Mouse (Mus musculus) ES-E14 (cell line): ENCODE measurements around the gene Chac1. TPM values are rescaled to one million over a fixed set of nuclear protein-coding genes. Genes with fewer than 3 reads are reported as not detected.

Experiments
- DNase-seq: peaks from one replicate; pipeline ENCODE4 v3.0.0-alpha.2; 2013; ENCODE audit warnings: low read depth, low spot score
- H3K27ac ChIP-seq: 2 replicates; pipeline ENCODE4 v1.5.1; 2012; ENCODE audit warnings: low read depth, mild to moderate bottlenecking, low read length, moderate library complexity, mixed read lengths; ENCODE audit not compliant: poor library complexity, insufficient read depth, severe bottlenecking
- H3K36me3 ChIP-seq: 2 replicates; pipeline ENCODE4 v1.6.1; 2012; ENCODE audit warnings: mild to moderate bottlenecking, low read length, moderate library complexity, mixed read lengths; ENCODE audit not compliant: control insufficient read depth, poor library complexity, insufficient read depth, severe bottlenecking
- H3K4me1 ChIP-seq, 2 experiments: fragments of 150-350 bp in 1 of 2; sonication (generic) in 1 of 2; 2 replicates each; pipeline ENCODE4 v1.6.1; 2012; ENCODE audit warnings: low read length in 2 of 2, mild to moderate bottlenecking in 1 of 2, mixed read lengths in 1 of 2; ENCODE audit not compliant: control insufficient read depth in 2 of 2, insufficient read depth in 2 of 2, poor library complexity in 1 of 2
- H3K4me3 ChIP-seq, 2 experiments: fragments of 150-350 bp in 1 of 2; sonication (generic) in 1 of 2; 2 replicates each; pipeline ENCODE4 v1.5.1; 2012; ENCODE audit warnings: low read length in 2 of 2, low read depth in 1 of 2, mild to moderate bottlenecking in 1 of 2, mixed read lengths in 1 of 2; ENCODE audit not compliant: insufficient read depth in 1 of 2, poor library complexity in 1 of 2, severe bottlenecking in 1 of 2
- H3K9ac ChIP-seq: 2 replicates; pipeline ENCODE4 v1.6.1; 2012; ENCODE audit warnings: low read depth, mild to moderate bottlenecking, low read length, mixed read lengths; ENCODE audit not compliant: poor library complexity, insufficient read depth, severe bottlenecking
- H3K9me3 ChIP-seq: fragments of 150-350 bp; sonication (generic); 2 replicates; pipeline ENCODE4 v1.6.1; 2012; ENCODE audit warnings: low read depth, mild to moderate bottlenecking, low read length; ENCODE audit not compliant: control insufficient read depth, insufficient read depth
- CHD2 ChIP-seq: IDR thresholded peaks from 2 replicates; pipeline ENCODE4 v1.6.1; 2014; ENCODE audit warnings: mild to moderate bottlenecking, low read depth, low read length, inconsistent platforms
- HCFC1 ChIP-seq: IDR thresholded peaks from 2 replicates; pipeline ENCODE4 v1.6.1; 2012; ENCODE audit warnings: low read length, inconsistent platforms, borderline replicate concordance; ENCODE audit not compliant: insufficient read depth
- MAFK ChIP-seq: IDR thresholded peaks from 2 replicates; pipeline ENCODE4 v1.6.1; 2014; ENCODE audit warnings: mild to moderate bottlenecking, low read depth, low read length, inconsistent platforms; ENCODE audit not compliant: insufficient read depth
- ZC3H11A ChIP-seq: IDR thresholded peaks from 2 replicates; pipeline ENCODE4 v1.6.1; 2012; ENCODE audit warnings: low read depth, mild to moderate bottlenecking, inconsistent platforms, low read length, borderline replicate concordance
- ZNF384 ChIP-seq: IDR thresholded peaks from 2 replicates; pipeline ENCODE4 v1.6.1; 2012; ENCODE audit warnings: low read depth, low read length, inconsistent platforms
- in situ Hi-C, 2 experiments: fragments of 600-800 bp; cut with MboI; formaldehyde crosslinking; loops; one replicate each; pipeline ENCODE4 v1.15.1; 2025; ENCODE audit warnings: low sequenced_read_pairs in 2 of 2, inconsistent platforms in 1 of 2; ENCODE audit not compliant: unreplicated experiment in 2 of 2
- total RNA-seq: library from RNA; depleted of rRNA; stranded (reverse); fragments of 300-350 nt; gene quantifications from 2 replicates; pipeline ENCODE4 v1.2.3, GENCODE M21; 2012; rRNA removed

The Chac1 gene
- total RNA-seq: 20.9 and 31.0 TPM in 2 replicates

DNA sequence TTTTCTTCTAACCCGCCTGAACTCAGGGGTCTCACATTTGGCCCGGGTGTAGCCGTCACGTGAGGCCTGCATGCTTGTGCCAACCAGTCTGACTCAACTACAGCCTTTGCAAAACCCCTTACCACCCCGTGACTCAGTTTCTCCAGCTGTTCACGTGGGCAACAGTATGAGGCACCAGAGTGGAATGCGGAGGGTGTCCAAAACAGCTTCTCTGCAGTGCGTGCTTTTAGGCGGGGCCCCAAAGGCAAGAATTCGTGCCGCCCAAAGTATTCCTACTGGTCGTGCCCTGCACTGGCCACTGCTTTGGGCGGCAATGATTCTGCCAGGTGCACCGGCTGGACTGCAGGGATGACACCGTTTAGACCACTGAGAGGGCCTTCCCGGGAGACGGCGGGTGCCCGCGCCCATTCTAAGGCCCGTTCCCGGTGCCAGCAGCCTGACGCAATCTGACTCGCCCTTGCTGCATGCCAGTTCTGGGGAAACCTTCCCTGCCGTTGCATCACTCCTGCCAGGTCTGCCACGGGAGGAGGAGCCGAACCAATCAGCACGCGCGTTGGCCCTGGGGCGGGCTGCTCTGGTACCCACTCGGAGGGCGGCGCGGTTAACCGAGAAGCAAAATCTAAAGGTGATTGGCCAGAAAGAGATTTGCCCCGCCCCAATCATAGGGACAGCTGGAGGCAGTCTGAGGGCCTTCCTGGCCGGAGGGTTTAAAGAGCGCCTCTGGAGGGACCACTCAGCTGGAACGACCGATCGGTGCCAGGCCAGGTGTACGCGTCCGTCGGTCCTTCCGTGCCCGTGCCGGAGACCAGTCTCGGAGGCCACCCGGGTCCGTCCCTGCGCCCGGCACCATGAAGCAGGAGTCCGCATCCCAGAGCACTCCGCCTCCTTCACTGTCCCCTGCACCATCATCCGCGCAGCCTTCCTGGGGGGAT lies at the start of gene Chac1:
Gene Chac1 (plus strand): TSS at position 675 of the 932 bp plus-strand sequence.
- no peaks in the 10 kb centered on the region for H3K9me3 ChIP-seq
- H3K27ac ChIP-seq: peak within 1 kb of the TSS; percentile 59; the same call in 1 of the 2 replicates
- H3K36me3 ChIP-seq: peaks cover 11% of the 10 kb centered on the region; the same call in 1 of the 2 replicates
- in situ Hi-C loops: no loop called here
- peak within 1 kb of the TSS; percentile 88 to 94 for H3K4me3 ChIP-seq
- peaks cover 0 to 3% of the 10 kb centered on the region in 2 experiments; a peak in 1 of 4 replicates for H3K4me1 ChIP-seq
- DNase-seq: peak; percentile 87
- TF ChIP-seq MAFK: no peak
- no peak for TF ChIP-seq HCFC1
- no peak for TF ChIP-seq ZNF384
- TF ChIP-seq ZC3H11A: no peak
- TF ChIP-seq CHD2: no peak
- H3K9ac ChIP-seq: peak within 1 kb of the TSS; percentile 93

DNA sequence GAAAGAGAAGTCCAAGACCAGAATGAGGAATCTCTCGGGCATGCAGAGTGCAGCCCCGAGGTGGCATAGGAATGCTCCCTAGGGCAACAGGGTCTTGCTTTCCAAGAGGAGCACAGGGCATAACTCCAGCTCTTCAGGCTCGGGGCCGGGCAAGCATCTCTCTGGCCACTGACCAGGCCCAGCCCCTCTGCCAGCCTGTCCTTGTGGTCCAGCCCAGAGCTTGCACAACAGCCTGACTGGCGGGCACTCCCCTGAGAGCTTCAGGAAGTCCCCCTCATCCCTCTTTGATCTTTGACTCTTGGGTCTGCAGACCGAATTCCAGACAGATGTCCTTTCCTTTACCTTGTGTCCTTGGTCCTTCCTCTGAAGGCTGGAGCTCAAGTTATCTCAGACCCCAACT lies 48.2 kb upstream of the Chac1 start:
- H3K27ac ChIP-seq: no peak overlapping the region
- H3K4me1 ChIP-seq: peaks cover 5 to 24% of the 10 kb centered on the region in 2 experiments; a peak in 2 of 4 replicates
- peaks cover 9% of the 10 kb centered on the region; the same call in 1 of the 2 replicates for H3K36me3 ChIP-seq
- TF ChIP-seq ZC3H11A (no peak), MAFK (no peak), ZNF384 (no peak), CHD2 (no peak), HCFC1 (no peak)
- no peak for DNase-seq
- no peaks in the 10 kb centered on the region for H3K9me3 ChIP-seq
- in situ Hi-C loops: no loop called here
- H3K4me3 ChIP-seq: no peak overlapping the region
- H3K9ac ChIP-seq: no peak overlapping the region

DNA sequence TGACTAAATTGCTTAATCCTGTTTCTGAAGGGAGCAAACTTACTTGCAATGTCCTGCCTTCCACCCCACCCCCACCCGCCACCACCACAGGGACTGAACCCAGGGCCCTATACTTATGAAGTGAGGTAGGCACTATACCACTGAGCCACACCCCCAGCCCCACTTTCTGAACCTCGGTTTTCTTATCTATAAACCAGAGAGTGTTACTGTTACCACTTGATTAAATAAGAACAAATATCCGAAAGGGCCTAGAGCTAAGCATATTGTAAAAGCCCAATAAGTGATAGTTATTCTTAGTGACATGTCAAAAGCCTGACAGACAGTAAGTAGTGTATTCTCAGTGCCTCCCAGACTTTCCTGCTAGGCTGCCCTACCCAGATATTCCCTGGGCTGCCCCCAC lies 46.6 kb upstream of the Chac1 start:
- no peak overlapping the region for H3K9ac ChIP-seq
- H3K9me3 ChIP-seq: no peaks in the 10 kb centered on the region
- no peak overlapping the region for H3K4me3 ChIP-seq
- in situ Hi-C loops: no loop called here
- H3K4me1 ChIP-seq: peaks cover 5 to 24% of the 10 kb centered on the region in 2 experiments; a peak in 2 of 4 replicates
- H3K36me3 ChIP-seq: no peaks in the 10 kb centered on the region
- no peak for TF ChIP-seq MAFK
- no peak for TF ChIP-seq ZNF384
- no peak for TF ChIP-seq HCFC1
- TF ChIP-seq ZC3H11A: no peak
- TF ChIP-seq CHD2: no peak
- no peak for DNase-seq
- H3K27ac ChIP-seq: no peak overlapping the region

DNA sequence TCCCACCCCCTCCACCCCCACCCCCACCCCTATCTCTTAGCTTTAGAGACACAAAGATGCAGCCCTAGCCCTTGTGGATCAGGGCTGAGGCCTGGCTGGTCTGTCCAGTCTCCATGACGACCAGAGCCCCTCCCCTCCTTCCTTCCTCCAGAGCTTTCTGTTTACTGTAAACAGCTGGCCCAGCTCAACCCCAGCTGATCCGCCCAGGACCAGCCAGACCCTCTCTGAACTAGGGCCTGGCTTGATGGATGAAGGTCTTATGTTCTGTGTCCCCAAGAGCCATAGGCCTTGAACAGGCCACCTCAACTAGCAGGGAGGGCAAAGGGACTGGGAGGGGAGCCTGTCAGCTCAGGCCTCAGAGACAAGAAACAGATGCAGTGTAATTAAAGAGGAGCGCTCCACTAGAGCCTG lies 46.2 kb upstream of the Chac1 start:
- no peak overlapping the region for H3K27ac ChIP-seq
- peaks cover 4 to 24% of the 10 kb centered on the region in 2 experiments; a peak in 2 of 4 replicates for H3K4me1 ChIP-seq
- no peak overlapping the region for H3K9ac ChIP-seq
- DNase-seq: peak; percentile 53
- no peaks in the 10 kb centered on the region for H3K36me3 ChIP-seq
- H3K9me3 ChIP-seq: no peaks in the 10 kb centered on the region
- in situ Hi-C loops: no loop called here
- H3K4me3 ChIP-seq: no peak overlapping the region
- TF ChIP-seq CHD2: no peak
- TF ChIP-seq ZNF384: no peak
- no peak for TF ChIP-seq MAFK
- TF ChIP-seq ZC3H11A: no peak
- TF ChIP-seq HCFC1: no peak
